Mouse (Mus musculus): ENCODE data around the gene Mgat4c. TPM values are rescaled to one million over a fixed set of nuclear protein-coding genes. Genes with fewer than 3 reads are reported as not detected.

The Mgat4c gene
- polyA plus RNA-seq, 1 experiment, result 0.02 TPM

DNA sequence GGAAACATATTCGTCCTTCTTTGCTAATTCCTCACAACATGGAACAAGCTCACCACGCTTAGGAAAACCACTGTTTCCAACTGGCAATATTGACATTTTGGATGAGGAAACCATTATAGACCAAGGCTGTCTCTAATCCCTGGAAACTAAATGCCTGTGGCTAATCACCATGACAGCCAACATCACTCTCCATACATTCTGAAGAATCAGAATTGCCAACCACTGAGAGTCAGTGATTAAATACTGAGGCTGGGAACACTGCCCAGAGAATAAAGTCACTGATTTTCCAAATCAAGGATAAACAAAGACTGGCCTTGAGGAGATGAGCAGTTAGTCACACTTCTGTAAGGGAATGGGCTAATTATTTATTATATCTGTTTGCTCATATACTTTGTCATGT, 361.2 kb downstream of the Mgat4c start:
- no peak for TF ChIP-seq GATA1 (IDR thresholded peaks at IDR 0.05; ENCODE audit: low read length)

DNA sequence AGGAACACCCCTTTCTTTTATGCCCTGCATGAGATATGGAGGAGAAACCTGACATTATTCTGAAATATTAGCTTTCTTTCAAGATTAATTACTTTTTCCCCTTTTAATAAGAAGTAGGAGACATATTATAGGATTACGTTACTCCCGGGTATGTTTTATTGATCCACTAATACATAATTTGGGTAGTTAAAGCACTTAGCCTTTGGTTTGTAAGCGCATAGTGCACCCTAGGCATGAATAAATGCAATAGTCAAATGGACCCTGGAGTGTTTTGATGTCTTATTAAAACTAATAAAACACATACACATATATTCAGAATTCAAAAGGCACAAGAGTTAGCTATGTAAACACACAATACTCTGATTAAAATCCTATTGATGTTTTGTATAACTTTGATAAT, 374.9 kb downstream of the Mgat4c start:
- no peak for TF ChIP-seq GATA1 (IDR thresholded peaks at IDR 0.05; ENCODE audit: low read length)

DNA sequence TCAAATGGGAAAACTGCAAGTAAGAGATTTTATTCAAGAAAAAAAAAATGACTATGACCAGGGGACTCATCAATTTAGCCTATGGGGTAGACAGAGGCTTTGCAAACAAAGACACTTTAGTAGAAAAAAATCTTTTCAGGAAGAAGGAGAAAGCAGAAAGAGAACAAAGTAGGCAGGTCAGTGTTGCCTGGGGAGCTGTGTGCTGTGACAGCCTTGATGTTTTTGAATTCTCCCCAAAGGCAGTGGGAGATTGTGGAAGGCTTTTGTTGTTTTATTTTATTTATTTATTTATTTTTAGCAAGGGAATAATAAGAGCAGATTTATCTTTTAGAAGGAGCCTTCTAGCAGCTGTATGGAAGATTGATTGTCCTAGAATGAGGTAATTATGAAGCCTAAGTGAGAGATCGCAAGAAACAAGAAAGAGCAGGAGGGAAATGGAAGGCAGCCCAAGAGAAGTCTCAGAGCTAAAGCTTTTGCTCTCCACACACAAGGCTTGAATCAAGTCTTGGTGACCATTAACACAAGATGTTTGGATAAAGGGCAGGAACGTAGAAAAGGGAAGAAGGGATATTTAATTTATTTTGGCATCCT, 375.8 kb downstream of the Mgat4c start:
- no peak for TF ChIP-seq GATA1 (IDR thresholded peaks at IDR 0.05; ENCODE audit: low read length)

DNA sequence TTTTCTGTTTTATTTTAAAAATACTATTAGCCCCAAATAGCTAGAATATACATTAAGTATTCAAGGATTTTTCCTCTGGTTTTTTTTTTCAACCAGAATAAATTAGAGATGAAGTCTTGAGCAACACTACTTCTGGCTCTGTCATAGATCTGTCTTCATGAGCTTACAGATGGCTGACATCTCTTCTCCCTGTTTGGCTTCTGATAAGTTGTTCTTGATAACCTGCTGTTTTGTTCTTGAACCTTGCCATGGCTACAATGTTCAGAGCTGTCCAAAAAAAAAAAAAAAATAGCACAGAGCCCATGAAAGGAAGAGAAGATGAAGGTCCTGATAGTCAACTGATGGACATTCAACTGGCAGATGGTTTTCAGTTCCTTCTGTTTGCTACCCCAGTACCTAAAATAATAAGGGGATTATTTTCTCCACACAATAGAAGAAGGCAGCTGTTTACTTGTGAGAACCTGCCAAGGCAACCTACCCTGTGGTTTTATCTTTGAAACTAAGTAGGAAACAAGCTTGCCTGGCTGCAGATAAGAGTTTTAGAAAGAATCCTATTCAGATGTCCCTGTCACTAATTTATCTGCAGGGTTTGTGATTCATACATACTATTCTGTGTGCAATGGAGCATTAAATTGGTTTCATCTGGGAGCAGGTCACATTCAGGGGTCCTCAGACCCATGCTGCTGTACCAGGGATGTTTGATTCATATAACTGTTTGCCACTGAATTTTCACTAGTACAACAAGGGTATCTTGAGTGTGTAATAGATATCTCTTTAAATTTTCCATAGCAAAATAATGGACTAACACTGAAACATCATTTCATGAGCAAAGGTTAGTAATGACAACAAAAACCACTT, 393.5 kb downstream of the Mgat4c start:
- no peak for TF ChIP-seq GATA1 (IDR thresholded peaks at IDR 0.05; ENCODE audit: low read length)

DNA sequence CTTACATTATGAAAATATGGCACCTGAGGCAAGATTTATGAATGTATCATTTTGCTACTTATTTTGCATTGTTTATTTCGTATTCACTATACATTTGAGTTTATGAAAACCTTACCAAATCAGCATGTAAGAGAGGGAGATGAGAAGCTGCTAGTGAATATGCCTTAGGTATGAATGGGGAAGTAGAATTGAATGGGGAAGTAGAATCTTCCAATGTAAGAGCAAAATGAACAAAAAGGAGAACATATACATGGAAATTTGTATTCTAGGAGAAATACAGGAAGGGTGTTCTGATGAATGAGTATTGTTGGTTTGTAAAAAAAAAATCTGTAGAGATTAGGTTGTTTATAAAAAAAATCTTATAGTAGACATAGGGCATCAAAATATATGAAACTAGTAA, 441.9 kb downstream of the Mgat4c start:
- TF ChIP-seq GATA1 (IDR thresholded peaks at IDR 0.05; ENCODE audit: low read length), result no peak

- TF ChIP-seq GATA1 (IDR thresholded peaks at IDR 0.05; ENCODE audit: low read length), result no peak
Observed at GRCm38 (mm10) chr10:102127340-102127739, 446.1 kb downstream of the Mgat4c start.

GRCm38 (mm10) chr10:102154865-102155264, 473.6 kb downstream of the Mgat4c start:
- no peak for TF ChIP-seq GATA1 (IDR thresholded peaks at IDR 0.05; ENCODE audit: low read length)

GRCm38 (mm10) chr10:102155853-102156252, 474.6 kb downstream of the Mgat4c start:
- no peak for TF ChIP-seq GATA1 (IDR thresholded peaks at IDR 0.05; ENCODE audit: low read length)

- no peak for TF ChIP-seq GATA1 (IDR thresholded peaks at IDR 0.05; ENCODE audit: low read length)
Observed at GRCm38 (mm10) chr10:102158809-102159208, 477.5 kb downstream of the Mgat4c start.

DNA sequence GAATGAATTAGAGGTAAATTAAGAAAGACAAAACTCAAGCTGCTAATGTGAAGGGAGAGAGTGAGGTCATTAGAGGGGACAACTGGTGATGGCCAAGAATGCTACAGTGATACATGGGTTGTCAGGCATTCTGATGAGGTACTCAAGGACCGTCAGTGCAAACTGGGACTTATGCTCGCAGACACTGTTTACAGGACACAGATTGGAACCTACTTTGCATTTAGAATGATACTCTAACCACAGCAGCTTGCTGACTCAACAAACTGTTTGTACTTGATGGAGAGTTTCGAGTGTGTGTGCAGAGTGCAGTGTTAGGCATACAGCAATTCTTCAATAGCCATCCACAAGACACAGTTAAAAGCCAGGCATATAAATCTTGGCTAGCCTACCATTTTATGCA, 503.4 kb downstream of the Mgat4c start:
- TF ChIP-seq GATA1 (IDR thresholded peaks at IDR 0.05; ENCODE audit: low read length), result no peak

DNA sequence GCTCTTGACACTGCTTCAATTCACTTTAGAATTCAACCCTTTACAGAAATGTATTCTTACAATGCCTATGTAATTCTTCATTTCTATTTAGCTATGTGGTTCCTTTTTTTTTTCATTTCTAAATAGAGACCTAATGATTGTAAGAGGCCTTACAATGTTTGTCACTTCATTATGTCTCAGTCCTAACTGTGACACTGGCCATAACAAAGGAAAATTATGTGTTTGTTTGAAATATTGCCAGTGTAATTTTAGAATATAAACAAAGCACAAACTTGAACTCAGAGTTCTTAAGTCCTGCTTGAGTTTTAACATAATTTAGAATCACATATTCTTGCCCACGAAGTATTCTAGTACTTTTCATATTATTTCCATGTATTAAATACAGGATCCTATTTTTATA, 510.4 kb downstream of the Mgat4c start:
- TF ChIP-seq GATA1 (IDR thresholded peaks at IDR 0.05; ENCODE audit: low read length), result no peak

DNA sequence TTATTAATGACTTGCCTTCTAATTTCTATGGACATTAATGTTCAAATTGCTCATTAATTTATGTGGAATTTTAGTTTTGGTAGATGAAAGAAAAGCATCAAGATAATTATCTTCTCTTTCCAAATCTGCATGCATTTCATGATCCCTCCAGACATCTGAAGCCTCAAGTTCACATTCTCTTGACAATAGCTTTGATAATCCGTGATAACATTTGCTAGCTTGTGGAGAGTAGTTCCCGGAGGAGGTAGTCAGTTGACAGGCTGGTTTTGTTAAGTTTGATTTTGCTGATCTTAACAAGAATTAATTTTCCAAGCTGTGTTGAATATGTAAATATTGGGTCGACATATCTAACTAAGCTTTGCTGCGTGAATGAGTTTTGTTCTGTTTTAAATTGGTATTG, 515.6 kb downstream of the Mgat4c start:
- TF ChIP-seq GATA1 (IDR thresholded peaks at IDR 0.05; ENCODE audit: low read length), result no peak

DNA sequence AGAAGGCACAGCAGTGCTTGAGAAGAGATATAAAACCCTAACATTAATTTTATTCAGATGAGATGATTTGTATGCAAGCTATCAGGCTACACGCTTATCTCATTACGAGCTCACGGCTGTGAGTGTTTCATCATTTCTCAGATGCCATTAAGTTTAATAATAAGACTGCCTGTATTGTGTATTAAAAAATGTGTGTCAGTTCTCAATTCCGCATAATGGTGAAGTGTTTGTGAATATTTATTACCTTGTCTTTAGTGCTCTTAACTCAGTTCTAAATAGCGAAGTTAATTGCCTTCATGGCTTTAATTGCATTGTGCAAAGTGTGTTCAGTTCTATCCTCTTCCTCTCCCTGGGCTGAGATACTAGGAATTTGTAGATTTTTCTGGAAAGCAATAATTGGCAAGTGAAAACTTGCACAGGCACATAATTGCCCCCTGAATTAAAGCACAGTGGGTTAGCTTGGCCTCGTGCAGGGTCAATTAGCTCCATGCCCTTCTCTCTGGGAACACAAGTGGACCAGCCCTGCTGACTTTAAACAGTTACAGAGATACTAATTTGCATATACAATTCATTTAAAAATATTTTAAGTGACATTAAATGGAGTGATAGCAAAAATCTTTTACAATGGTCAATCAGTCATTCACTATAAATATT, 557.4 kb downstream of the Mgat4c start:
- TF ChIP-seq GATA1 (IDR thresholded peaks at IDR 0.05; ENCODE audit: low read length), result no peak

- no peak for TF ChIP-seq GATA1 (IDR thresholded peaks at IDR 0.05; ENCODE audit: low read length)
Observed at GRCm38 (mm10) chr10:102243897-102244296, 562.6 kb downstream of the Mgat4c start.

DNA sequence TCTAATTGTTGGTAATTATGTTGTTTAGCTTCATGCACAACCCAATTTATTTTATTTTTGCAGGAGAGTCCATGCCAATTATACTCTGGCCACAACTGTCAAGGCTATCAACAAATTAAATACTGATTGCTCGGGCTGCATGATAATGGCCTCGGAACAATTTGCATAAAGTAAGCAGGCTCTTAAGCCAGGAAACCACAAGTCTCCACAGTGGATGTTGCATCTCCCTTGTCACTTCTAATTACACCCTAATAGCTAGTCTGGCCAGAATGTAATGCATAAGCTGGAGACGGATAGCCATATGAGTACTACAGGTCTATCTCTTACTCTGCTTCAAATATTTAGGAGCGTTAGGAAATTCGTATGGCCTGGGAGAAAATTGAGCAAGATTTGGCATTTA, 563.3 kb downstream of the Mgat4c start:
- no peak for TF ChIP-seq GATA1 (IDR thresholded peaks at IDR 0.05; ENCODE audit: low read length)

- TF ChIP-seq GATA1 (IDR thresholded peaks at IDR 0.05; ENCODE audit: low read length), result no peak
Observed at GRCm38 (mm10) chr10:102245269-102245668, 564.0 kb downstream of the Mgat4c start.

All from G1E-ER4 (cell line).